Mouse (Mus musculus): ENCODE measurements around the gene Parp8. TPM values are rescaled to one million over a fixed set of nuclear protein-coding genes. Genes with fewer than 3 reads are reported as not detected.

Parp8 gene
- polyA plus RNA-seq, 1 experiment from 2014 or later, result 18.3 TPM

DNA sequence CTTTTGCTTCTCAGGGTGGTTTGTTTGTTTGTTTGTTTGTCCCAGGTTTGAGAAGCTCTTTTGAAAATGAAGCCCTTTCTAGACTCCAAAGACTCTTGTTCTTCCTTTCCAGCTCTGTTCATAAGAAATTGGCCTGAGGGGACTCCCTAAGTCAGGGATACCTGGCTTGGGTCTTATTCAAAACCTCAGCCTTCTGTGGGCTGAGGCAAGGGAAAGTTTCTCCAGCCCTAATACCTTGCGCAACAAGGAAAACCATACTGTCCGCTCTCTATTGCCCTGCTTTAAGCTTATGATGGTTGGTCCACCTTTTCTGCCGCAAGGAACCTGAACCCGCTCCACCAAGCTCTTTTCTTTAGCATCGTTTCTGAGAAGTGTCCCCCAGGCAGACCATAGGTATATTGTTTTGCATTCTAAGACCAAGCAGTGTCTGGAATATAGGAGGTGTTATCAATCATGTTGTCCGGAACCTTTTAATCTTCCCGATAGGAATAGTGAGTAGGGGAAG is 991 bp upstream of the Parp8 start:
- 54% methylated on average over 7 of the region's 7 CpGs for WGBS
- Histone ChIP-seq H3K27ac (replicated peaks; ENCODE audit: low read depth, low read length) (no peak overlapping the region), H3K4me3 (ENCODE audit: low read depth, low read length) (0 out of 2 replicates have a peak overlapping the region, but pooled peaks have one; percentile 78), H3K27me3 (ENCODE audit: control insufficient read depth, insufficient read depth, low read length) (no peaks in the 10 kb centered on the region), H3K9ac (ENCODE audit: low read length) (no peak overlapping the region), H3K9me3 (ENCODE audit: control insufficient read depth, low read length) (no peaks in the 10 kb centered on the region), H3K4me1 (ENCODE audit: control insufficient read depth, insufficient read depth, low read length) (peaks cover 6% of the 10 kb centered on the region; the same call in 1 of the 2 replicates), H3K4me2 (ENCODE audit: low read depth, severe bottlenecking) (peak overlapping the region; percentile 80; the same call in 1 of the 2 replicates), H3K36me3 (ENCODE audit: control insufficient read depth, insufficient read depth, low read length) (no peaks in the 10 kb centered on the region)
- ATAC-seq (ENCODE audit: insufficient number of reproducible peaks, low FRiP score, low TSS enrichment, low read depth) (no peak), DNase-seq (ENCODE audit: low spot score) (no peak)

DNA sequence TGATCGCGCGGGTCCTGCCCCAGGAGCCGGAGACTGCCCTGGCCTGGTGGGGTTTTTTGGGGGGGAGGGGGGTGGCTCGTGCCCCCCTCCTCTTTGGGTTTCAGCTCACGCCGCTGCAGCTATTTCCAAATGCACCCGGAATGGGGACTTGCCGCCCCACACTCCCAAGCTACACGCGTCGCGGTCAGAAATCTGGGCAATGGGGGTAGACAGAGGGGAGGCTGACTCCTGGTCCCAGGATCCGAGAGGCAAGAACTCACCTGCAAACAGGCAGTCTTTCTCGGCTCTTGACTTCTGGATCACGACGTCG is 466 bp downstream of the Parp8 start:
- peaks cover 6% of the 10 kb centered on the region; the same call in 1 of the 2 replicates for H3K4me1 ChIP-seq (ENCODE audit: control insufficient read depth, insufficient read depth, low read length)
- no peaks in the 10 kb centered on the region for H3K9me3 ChIP-seq (ENCODE audit: control insufficient read depth, low read length)
- H3K4me3 ChIP-seq (ENCODE audit: low read depth, low read length), result peak overlapping the region; percentile 78
- H3K4me2 ChIP-seq (ENCODE audit: low read depth, severe bottlenecking), result peak overlapping the region; percentile 80
- peak overlapping the region; percentile 85 for H3K9ac ChIP-seq (ENCODE audit: low read length)
- peak overlapping the region; percentile 87 for H3K27ac ChIP-seq (replicated peaks; ENCODE audit: low read depth, low read length)
- no peaks in the 10 kb centered on the region for H3K27me3 ChIP-seq (ENCODE audit: control insufficient read depth, insufficient read depth, low read length)
- peak; percentile 66 for ATAC-seq (ENCODE audit: insufficient number of reproducible peaks, low FRiP score, low TSS enrichment, low read depth)
- H3K36me3 ChIP-seq (ENCODE audit: control insufficient read depth, insufficient read depth, low read length), result no peaks in the 10 kb centered on the region
- 0% methylated on average over 17 of the region's 18 CpGs for WGBS
- peak; percentile 73 for DNase-seq (ENCODE audit: low spot score)

DNA sequence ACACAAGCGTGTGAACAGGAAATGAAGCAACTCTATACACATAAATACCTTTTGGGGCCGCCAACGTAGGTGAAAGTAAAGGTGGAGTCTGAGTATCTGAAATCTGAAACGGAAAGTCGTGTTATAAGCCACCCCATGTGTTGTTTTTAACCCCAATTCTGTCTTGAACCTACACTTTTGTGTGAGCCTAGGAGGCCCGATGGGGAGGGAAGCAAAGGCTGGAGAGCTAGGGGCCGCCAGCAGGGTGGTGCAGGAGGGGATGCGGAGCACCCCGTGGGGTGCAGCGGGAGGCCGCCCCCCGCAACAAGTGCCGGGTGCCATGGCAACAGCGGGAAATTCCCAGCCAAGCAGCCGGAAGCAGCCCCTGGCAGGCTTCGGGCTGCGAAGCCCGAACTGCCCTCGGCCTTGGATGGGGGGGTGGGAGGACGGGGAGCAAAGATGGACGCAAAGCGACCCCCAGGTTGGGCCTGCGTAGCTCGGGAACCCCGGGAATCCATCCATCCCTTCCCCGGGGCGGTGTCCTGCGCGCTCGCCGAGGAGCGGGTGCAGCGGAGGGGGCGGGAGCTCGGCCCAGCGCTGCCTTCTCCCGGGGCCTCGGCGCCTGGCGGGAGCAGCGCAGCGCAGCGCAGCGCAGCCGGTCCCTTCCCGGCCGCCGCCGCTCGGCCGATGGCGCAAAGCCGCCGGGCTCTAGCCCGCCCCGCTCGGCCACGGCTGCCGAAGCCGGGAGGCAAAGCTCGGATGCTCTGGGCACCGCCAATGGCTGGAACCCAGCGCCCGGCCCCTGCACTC is 1.0 kb downstream of the Parp8 start:
- Histone ChIP-seq H3K9ac (ENCODE audit: low read length) (peak overlapping the region; percentile 85), H3K36me3 (ENCODE audit: control insufficient read depth, insufficient read depth, low read length) (no peaks in the 10 kb centered on the region), H3K4me1 (ENCODE audit: control insufficient read depth, insufficient read depth, low read length) (peaks cover 6% of the 10 kb centered on the region; the same call in 1 of the 2 replicates), H3K27ac (replicated peaks; ENCODE audit: low read depth, low read length) (peak overlapping the region; percentile 87), H3K27me3 (ENCODE audit: control insufficient read depth, insufficient read depth, low read length) (no peaks in the 10 kb centered on the region), H3K4me3 (ENCODE audit: low read depth, low read length) (peak overlapping the region; percentile 78), H3K4me2 (ENCODE audit: low read depth, severe bottlenecking) (peak overlapping the region; percentile 80), H3K9me3 (ENCODE audit: control insufficient read depth, low read length) (no peaks in the 10 kb centered on the region)
- WGBS, result under 1% methylated on average over 63 of the region's 64 CpGs
- peak; percentile 70 for ATAC-seq (ENCODE audit: insufficient number of reproducible peaks, low FRiP score, low TSS enrichment, low read depth)
- DNase-seq (ENCODE audit: low spot score), result peak; percentile 82

DNA sequence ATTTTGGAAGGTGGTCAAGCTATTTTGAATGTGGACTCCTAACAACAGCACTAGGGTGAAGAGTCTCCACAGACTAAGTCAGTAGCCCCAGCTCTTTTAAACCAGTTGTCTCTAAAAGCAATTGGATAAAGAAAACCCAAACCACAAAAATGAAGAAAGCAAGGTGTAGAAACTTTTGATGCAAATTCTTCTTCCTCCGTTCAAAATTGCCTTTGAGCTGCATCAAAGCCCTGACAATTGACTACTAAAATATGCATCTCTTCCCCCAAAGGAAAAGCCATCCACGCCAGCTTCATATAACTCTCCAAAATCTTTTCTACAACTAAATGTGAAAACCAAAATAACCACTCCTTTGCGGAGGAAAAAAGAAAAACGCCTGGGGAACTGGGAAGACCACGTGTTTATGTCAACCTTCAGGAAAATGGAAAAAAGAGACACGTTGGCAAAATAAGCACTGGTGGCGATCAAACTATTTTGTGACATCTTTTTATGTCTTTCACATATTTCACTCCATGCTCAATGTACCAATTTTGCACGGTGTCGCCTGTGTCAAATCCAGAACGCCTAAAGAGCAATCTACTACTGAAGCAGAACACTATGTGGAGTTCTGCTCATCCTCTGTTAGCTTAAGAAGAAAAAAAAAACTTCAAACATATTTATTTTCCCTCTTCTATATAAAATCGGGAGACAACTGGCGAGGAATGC is 1.8 kb downstream of the Parp8 start:
- no peak overlapping the region; the same call in 1 of the 2 replicates for H3K27ac ChIP-seq (replicated peaks; ENCODE audit: low read depth, low read length)
- H3K9ac ChIP-seq (ENCODE audit: low read length), result peak overlapping the region; percentile 85
- peak overlapping the region; percentile 78 for H3K4me3 ChIP-seq (ENCODE audit: low read depth, low read length)
- peaks cover 6% of the 10 kb centered on the region; the same call in 1 of the 2 replicates for H3K4me1 ChIP-seq (ENCODE audit: control insufficient read depth, insufficient read depth, low read length)
- H3K27me3 ChIP-seq (ENCODE audit: control insufficient read depth, insufficient read depth, low read length), result no peaks in the 10 kb centered on the region
- no peaks in the 10 kb centered on the region for H3K36me3 ChIP-seq (ENCODE audit: control insufficient read depth, insufficient read depth, low read length)
- WGBS, result 15% methylated on average over 12 of the region's 12 CpGs
- no peaks in the 10 kb centered on the region for H3K9me3 ChIP-seq (ENCODE audit: control insufficient read depth, low read length)
- no peak for ATAC-seq (ENCODE audit: insufficient number of reproducible peaks, low FRiP score, low TSS enrichment, low read depth)
- peak; percentile 41 for DNase-seq (ENCODE audit: low spot score)
- H3K4me2 ChIP-seq (ENCODE audit: low read depth, severe bottlenecking), result peak overlapping the region; percentile 80

DNA sequence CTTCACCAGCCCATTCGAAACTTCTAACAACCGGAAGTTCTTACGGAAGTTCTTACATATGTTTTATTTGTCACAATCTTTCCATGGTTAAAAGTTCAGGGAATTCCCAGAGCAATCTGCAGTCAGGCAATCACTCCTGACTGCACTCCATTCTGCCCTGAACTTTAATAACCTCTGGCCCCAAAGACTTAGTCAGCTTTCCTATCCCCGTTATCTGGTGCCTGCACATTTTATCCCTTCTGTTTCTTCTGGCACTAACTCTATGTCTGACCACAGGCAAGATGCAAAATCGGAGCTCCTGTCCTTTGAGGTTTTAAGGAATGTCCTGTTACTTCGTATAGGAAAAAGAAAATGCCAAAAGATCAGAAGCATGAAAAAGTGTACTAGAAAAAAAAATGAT is 4.7 kb downstream of the Parp8 start:
- Histone ChIP-seq H3K4me2 (ENCODE audit: low read depth, severe bottlenecking) (no peak overlapping the region), H3K4me3 (ENCODE audit: low read depth, low read length) (no peak overlapping the region), H3K27me3 (ENCODE audit: control insufficient read depth, insufficient read depth, low read length) (no peaks in the 10 kb centered on the region), H3K36me3 (ENCODE audit: control insufficient read depth, insufficient read depth, low read length) (no peaks in the 10 kb centered on the region), H3K9ac (ENCODE audit: low read length) (no peak overlapping the region), H3K9me3 (ENCODE audit: control insufficient read depth, low read length) (no peaks in the 10 kb centered on the region), H3K4me1 (ENCODE audit: control insufficient read depth, insufficient read depth, low read length) (0 out of 2 replicates have a peak, but pooled peaks cover 2% of the 10 kb centered on the region), H3K27ac (replicated peaks; ENCODE audit: low read depth, low read length) (no peak overlapping the region)
- WGBS, result 74% methylated on average over 6 of the region's 6 CpGs
- DNase-seq (ENCODE audit: low spot score), result no peak
- no peak for ATAC-seq (ENCODE audit: insufficient number of reproducible peaks, low FRiP score, low TSS enrichment, low read depth)

DNA sequence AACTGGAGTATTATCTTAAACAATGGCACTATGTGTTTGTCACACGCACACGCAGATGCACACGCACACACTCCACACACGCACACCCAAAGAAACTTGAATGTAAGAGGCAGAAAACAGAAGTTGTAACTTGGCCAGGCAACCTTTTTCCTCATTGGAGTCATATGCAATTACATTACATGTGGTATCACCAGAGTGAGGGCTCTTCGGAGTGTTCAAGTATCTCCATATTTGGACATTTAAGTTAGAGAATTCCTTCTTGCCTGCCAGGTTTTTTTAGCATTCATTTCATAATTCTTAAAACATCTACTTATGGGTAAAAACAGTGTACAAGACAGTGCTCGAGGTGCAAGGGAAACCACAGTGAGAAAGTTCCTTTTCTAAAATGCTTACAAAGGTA is 6.7 kb downstream of the Parp8 start:
- WGBS, result 92% methylated on average over 6 of the region's 6 CpGs

DNA sequence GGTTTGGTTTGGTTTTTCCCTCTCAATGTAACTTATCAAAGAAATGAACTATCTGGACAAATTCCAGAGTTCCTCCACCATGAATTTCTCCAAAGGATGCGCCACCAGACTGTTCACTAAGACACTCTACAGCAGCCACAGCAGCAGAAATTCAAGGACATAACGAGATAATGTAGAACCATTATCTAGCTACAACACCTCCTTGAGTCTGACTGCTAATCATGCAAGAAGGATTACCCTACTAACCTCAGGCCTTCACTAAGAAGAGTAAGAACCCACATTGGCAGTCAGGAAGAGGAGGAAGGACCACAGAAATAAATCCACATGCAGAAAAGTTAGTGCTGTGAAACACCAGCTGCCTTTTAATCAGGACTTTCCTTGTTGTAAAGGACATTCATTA is 11.8 kb downstream of the Parp8 start:
- H3K36me3 ChIP-seq (ENCODE audit: control insufficient read depth, insufficient read depth, low read length), result no peaks in the 10 kb centered on the region
- H3K4me2 ChIP-seq (ENCODE audit: low read depth, severe bottlenecking), result no peak overlapping the region
- H3K9me3 ChIP-seq (ENCODE audit: control insufficient read depth, low read length), result no peaks in the 10 kb centered on the region
- no peak overlapping the region for H3K27ac ChIP-seq (replicated peaks; ENCODE audit: low read depth, low read length)
- H3K4me3 ChIP-seq (ENCODE audit: low read depth, low read length), result no peak overlapping the region
- H3K4me1 ChIP-seq (ENCODE audit: control insufficient read depth, insufficient read depth, low read length), result no peaks in the 10 kb centered on the region
- no peak for ATAC-seq (ENCODE audit: insufficient number of reproducible peaks, low FRiP score, low TSS enrichment, low read depth)
- H3K27me3 ChIP-seq (ENCODE audit: control insufficient read depth, insufficient read depth, low read length), result no peaks in the 10 kb centered on the region
- WGBS, result 91% methylated on average over 2 of the region's 2 CpGs
- no peak for DNase-seq (ENCODE audit: low spot score)
- no peak overlapping the region for H3K9ac ChIP-seq (ENCODE audit: low read length)

More for the DNA sequence above, 6.7 kb downstream of the Parp8 start:
- Histone ChIP-seq H3K4me1 (ENCODE audit: control insufficient read depth, insufficient read depth, low read length) (0 out of 2 replicates have a peak, but pooled peaks cover 2% of the 10 kb centered on the region), H3K27me3 (ENCODE audit: control insufficient read depth, insufficient read depth, low read length) (no peaks in the 10 kb centered on the region), H3K27ac (replicated peaks; ENCODE audit: low read depth, low read length) (no peak overlapping the region), H3K9ac (ENCODE audit: low read length) (no peak overlapping the region), H3K36me3 (ENCODE audit: control insufficient read depth, insufficient read depth, low read length) (no peaks in the 10 kb centered on the region), H3K9me3 (ENCODE audit: control insufficient read depth, low read length) (no peaks in the 10 kb centered on the region), H3K4me3 (ENCODE audit: low read depth, low read length) (no peak overlapping the region), H3K4me2 (ENCODE audit: low read depth, severe bottlenecking) (no peak overlapping the region)
- DNase-seq (ENCODE audit: low spot score) (no peak), ATAC-seq (ENCODE audit: insufficient number of reproducible peaks, low FRiP score, low TSS enrichment, low read depth) (no peak)

DNA sequence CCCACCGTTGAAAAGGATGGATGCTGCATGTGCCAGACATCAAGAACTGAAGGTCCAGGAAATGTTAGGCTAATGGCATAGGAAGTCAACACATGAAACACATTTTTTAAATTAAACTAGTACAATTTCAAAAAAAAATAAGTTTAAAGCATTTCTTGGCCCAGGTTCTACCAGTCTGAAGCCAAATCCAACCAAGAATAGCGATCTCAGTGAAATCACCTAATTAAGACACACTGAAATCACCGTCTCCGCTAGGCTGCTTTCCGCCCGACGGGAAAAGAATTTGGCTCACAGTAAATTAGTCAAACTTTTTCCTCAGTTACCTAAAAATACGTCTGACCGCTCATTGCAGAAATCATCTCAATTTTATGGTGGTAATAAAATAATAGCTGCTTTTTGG is 13.3 kb downstream of the Parp8 start:
- no peaks in the 10 kb centered on the region for H3K27me3 ChIP-seq (ENCODE audit: control insufficient read depth, insufficient read depth, low read length)
- DNase-seq (ENCODE audit: low spot score), result no peak
- no peaks in the 10 kb centered on the region for H3K36me3 ChIP-seq (ENCODE audit: control insufficient read depth, insufficient read depth, low read length)
- H3K9me3 ChIP-seq (ENCODE audit: control insufficient read depth, low read length), result no peaks in the 10 kb centered on the region
- H3K4me3 ChIP-seq (ENCODE audit: low read depth, low read length), result no peak overlapping the region
- no peak overlapping the region for H3K4me2 ChIP-seq (ENCODE audit: low read depth, severe bottlenecking)
- no peak for ATAC-seq (ENCODE audit: insufficient number of reproducible peaks, low FRiP score, low TSS enrichment, low read depth)
- H3K9ac ChIP-seq (ENCODE audit: low read length), result no peak overlapping the region
- WGBS, result 96% methylated on average over 9 of the region's 9 CpGs
- H3K4me1 ChIP-seq (ENCODE audit: control insufficient read depth, insufficient read depth, low read length), result no peaks in the 10 kb centered on the region
- H3K27ac ChIP-seq (replicated peaks; ENCODE audit: low read depth, low read length), result no peak overlapping the region
